Mouse (Mus musculus): ENCODE data around the gene Hist1h2ad. TPM values are rescaled to one million over a fixed set of nuclear protein-coding genes. Genes with fewer than 3 reads are reported as not detected.
"Not testable (repeated sequence)": the region's sequence is repeated elsewhere in the genome, so short reads cannot be mapped to it uniquely, and the experiment has no call there.

Gene Hist1h2ad
- total RNA-seq, 2 experiments from 2014 or later, result 2.4 to 4.8 TPM

GRCm38 (mm10) chr13:23538249-23538648 is 35.9 kb upstream of the Hist1h2ad start:
- DNase-seq (ENCODE audit: low spot score), result no peak
- intact Hi-C loops (cut with DNase I), result no loop called here

GRCm38 (mm10) chr13:23539821-23540220 is 34.4 kb upstream of the Hist1h2ad start:
- intact Hi-C loops (cut with DNase I); DNase-seq (ENCODE audit: low spot score): not testable (repeated sequence)

- intact Hi-C loops (cut with DNase I), result no loop called here
- no peak for DNase-seq (ENCODE audit: low spot score)
Observed at GRCm38 (mm10) chr13:23541497-23541896, 32.7 kb upstream of the Hist1h2ad start.

GRCm38 (mm10) chr13:23542225-23542980 is 31.8 kb upstream of the Hist1h2ad start:
- DNase-seq (ENCODE audit: low spot score); intact Hi-C loops (cut with DNase I): not testable (repeated sequence)

DNA sequence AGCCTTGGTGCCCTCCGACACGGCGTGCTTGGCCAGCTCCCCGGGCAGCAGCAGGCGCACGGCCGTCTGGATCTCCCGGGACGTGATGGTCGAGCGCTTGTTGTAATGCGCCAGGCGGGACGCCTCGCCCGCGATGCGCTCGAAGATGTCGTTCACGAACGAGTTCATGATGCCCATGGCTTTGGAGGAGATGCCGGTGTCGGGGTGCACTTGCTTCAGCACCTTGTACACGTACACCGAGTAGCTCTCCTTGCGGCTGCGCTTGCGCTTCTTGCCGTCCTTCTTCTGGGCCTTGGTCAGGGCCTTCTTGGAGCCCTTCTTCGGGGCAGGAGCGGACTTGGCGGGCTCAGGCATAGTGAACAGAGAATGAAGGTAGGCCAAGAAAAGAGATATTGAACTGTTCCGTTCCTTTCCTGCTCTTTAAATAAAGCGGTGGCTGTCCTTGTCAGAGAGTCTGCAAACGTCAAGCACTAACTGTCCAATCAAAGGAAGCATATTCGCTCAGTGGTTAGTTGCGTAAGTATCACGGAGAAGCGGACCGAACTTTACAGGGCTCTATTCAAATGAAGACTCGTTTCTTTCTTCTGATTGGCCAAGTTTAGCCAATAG is 31.1 kb upstream of the Hist1h2ad start, which contains the start of gene Hist1h2bh:
TSS of gene Hist1h2bh (minus strand) at position 394 of the 609 bp plus-strand sequence.
- intact Hi-C loops (cut with DNase I), result not testable (repeated sequence)
- peak; percentile 53 for DNase-seq (ENCODE audit: low spot score)

DNA sequence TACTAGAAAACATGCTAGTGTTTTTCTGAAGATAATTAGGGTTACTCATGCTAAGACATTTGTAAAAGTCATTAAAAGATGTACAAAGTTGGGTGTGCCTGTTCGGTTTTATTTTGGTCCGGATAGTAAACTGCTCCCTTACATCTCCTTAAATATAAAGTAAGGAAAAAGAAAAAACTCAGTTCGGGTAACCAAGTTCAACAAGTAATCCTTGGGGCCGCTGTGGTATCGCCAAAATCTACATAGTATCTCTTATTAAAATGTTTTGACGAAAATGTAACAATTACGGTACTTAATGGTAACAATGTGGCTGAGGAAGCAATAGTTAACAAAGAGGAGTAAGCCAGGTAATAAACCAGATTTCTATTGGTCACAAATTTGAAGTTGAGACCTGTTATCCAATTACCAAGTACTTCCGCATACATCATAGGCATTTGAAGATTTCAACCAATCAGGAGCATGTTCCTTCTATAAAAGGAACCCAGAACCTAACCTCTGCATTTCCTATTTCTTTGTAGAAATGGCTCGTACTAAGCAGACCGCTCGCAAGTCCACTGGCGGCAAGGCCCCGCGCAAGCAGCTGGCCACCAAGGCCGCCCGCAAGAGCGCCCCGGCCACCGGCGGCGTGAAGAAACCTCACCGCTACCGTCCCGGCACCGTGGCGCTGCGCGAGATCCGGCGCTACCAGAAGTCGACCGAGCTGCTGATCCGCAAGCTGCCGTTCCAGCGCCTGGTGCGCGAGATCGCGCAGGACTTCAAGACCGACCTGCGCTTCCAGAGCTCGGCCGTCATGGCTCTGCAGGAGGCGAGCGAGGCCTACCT is 30.0 kb upstream of the Hist1h2ad start, which contains the start of gene Hist1h3f:
TSS of gene Hist1h3f (plus strand) at position 88 of the 822 bp plus-strand sequence.
- intact Hi-C loops (cut with DNase I), result no loop called here
- peak; percentile 56 for DNase-seq (ENCODE audit: low spot score)

DNA sequence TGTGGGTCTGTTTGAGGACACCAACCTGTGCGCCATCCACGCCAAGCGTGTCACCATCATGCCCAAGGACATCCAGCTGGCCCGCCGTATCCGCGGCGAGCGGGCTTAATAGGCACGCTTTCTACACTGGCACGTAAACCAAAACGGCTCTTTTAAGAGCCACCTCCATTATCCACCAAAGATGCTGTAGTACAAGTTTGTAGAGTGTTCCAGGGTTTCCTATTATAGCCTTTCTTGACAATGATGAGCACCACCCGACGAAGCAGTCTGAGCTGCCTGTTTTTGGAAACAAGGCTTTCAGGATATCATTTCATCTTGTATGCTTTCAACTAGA is 29.4 kb upstream of the Hist1h2ad start:
- intact Hi-C loops (cut with DNase I); DNase-seq (ENCODE audit: low spot score): not testable (repeated sequence)

GRCm38 (mm10) chr13:23546694-23547093 is 27.5 kb upstream of the Hist1h2ad start:
- intact Hi-C loops (cut with DNase I), result no loop called here
- DNase-seq (ENCODE audit: low spot score), result no peak

- intact Hi-C loops (cut with DNase I), result no loop called here
- no peak for DNase-seq (ENCODE audit: low spot score)
Observed at GRCm38 (mm10) chr13:23550761-23551145, 23.4 kb upstream of the Hist1h2ad start.

DNA sequence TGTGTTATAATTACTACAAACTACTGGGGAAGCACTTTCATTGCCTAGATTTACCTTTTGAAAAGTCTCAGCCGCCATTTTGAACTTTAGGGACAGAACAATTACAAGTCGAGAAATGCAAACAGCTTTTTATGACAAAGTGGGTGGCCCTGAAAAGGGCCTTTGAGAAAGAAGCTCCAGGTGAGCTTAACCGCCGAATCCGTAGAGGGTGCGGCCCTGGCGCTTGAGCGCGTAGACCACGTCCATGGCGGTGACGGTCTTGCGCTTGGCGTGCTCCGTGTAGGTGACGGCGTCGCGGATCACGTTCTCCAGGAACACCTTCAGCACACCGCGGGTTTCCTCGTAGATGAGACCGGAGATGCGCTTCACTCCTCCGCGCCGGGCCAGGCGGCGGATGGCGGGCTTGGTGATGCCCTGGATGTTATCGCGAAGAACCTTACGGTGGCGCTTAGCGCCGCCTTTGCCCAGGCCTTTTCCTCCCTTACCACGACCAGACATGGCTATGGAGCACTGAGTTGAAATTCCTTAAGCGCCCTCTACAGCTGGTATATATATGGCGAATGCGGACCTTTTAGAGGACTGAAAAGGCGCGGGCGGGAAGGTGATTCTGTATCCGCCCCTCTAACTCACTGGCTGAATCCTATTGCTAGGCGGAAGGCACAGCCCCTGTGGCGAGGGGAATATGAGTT is 22.9 kb upstream of the Hist1h2ad start, which contains the start of gene Hist1h4f:
TSS of gene Hist1h4f (minus strand) at position 503 of the 689 bp plus-strand sequence.
- intact Hi-C loops (cut with DNase I), result not testable (repeated sequence)

GRCm38 (mm10) chr13:23551931-23552914 is 22.0 kb upstream of the Hist1h2ad start:
- no peak for DNase-seq (ENCODE audit: low spot score)

More for the DNA sequence above, 22.9 kb upstream of the Hist1h2ad start, which contains the start of gene Hist1h4f:
- peak; percentile 62 for DNase-seq (ENCODE audit: low spot score)

GRCm38 (mm10) chr13:23552962-23553361 is 21.2 kb upstream of the Hist1h2ad start, which contains the start of gene Hist1h1d:
Hist1h1d (plus strand) TSS chr13:23553262.
- intact Hi-C loops (cut with DNase I), result no loop called here
- DNase-seq (ENCODE audit: low spot score), result no peak

More at GRCm38 (mm10) chr13:23551931-23552914, 22.0 kb upstream of the Hist1h2ad start:
- intact Hi-C loops (cut with DNase I), result no loop called here

GRCm38 (mm10) chr13:23554393-23554792 is 19.8 kb upstream of the Hist1h2ad start:
- intact Hi-C loops (cut with DNase I), result no loop called here
- no peak for DNase-seq (ENCODE audit: low spot score)

DNA sequence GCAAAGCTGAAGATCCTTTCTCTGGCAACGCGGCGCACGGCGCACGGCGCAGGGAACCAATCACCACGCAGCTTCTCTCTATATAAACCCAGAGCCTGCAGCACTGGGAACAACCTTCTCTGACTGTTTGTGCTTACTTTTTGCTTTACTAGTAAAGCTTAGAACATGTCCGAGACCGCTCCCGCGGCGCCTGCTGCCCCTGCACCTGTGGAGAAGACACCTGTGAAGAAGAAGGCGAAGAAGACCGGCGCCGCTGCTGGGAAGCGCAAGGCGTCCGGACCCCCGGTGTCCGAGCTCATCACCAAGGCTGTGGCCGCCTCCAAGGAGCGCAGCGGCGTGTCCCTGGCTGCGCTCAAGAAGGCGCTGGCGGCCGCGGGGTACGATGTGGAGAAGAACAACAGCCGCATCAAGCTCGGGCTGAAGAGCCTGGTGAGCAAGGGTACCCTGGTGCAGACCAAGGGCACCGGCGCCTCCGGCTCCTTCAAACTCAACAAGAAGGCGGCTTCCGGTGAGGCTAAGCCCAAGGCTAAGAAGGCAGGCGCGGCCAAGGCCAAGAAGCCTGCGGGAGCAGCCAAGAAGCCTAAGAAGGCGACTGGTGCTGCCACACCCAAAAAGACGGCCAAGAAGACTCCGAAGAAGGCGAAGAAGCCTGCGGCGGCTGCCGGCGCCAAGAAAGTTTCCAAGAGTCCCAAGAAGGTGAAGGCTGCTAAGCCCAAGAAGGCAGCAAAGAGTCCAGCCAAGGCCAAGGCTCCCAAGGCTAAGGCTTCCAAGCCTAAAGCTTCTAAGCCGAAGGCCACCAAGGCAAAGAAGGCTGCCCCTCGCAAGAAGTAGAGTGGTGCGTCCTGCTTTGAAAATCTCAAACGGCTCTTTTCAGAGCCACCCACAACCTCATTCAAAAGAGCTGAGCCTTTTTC is 19.0 kb upstream of the Hist1h2ad start:
- peak; percentile 52 for DNase-seq (ENCODE audit: low spot score)
- intact Hi-C loops (cut with DNase I), result no loop called here

DNA sequence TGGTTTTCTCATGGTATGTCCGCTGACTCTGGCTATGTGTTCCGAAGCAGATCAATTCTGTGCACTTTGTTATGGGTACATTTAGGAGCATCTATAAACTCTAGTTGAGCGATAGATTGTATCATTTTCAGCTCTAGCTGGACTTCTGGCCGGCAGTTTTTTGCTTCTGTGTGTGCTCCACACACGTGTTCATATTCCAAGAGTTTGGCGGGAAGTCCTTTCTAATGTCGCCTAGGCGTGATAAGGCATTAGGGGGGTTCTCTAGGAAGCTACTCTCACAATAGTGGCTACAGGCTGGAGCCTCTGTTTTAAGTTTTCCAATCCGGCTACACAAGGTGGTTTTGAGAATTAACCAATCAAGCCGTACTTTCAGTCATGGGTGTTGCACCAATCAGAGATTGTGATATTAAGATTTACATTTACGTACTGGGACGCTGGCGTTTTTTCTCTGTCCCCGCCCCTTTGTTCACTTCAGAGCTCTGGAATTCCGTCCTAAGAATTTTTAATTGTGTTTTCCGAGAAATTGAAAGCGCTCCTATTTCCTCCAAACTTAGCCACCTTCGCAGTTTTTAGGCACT is 18.3 kb upstream of the Hist1h2ad start:
- intact Hi-C loops (cut with DNase I), result no loop called here
- DNase-seq (ENCODE audit: low spot score), result peak; percentile 45

DNA sequence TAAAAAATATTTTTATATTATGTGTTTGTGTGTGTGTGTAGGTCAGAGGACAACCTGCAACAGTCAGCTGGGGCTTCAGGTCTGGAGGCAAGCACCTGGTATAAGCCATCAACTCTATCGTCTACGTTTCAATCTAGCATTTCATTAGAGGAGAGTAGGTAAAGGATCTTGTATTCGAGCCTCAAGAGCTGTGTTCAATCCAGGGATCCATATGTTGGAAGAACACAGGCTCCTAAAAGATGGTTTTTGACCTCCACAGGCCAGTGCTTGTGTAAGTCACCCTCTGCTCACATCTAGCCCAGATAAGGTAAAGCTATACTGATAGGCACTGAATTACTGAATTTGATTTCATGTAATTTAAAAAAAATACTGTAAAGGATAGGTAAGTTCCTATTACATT is 17.3 kb upstream of the Hist1h2ad start:
- DNase-seq (ENCODE audit: low spot score), result no peak
- intact Hi-C loops (cut with DNase I), result no loop called here

DNA sequence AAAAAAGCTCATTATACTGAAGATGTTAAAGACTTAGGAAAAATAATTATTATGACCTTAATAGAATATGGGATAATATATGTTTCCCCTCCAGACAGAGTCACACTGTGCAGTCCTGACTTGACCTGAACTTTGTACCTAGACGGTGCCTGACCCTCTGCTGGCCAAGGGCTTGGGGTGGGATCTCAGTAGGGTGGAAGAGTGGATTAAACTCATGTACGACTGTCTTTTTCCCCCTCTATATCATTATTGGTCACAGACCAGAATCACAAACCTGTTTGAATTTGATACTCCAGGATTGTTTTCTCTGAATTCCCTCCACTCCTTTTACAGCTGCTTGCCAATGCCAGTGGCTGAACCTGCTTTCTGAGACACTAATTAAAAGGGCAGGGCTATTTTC is 13.5 kb upstream of the Hist1h2ad start:
- intact Hi-C loops (cut with DNase I); DNase-seq (ENCODE audit: low spot score): not testable (repeated sequence)

All from heart, postnatal 25 days (tissue).